Mouse (Mus musculus) liver, postnatal 0 days (tissue): ENCODE results near the gene Pecam1.

Experiments
- CTCF ChIP-seq: sonication (generic); IDR thresholded peaks from 2 replicates; pipeline ENCODE4 v1.5.1; 2016; ENCODE audit warnings: antibody characterized with exemption, low read depth
- EP300 ChIP-seq: IDR thresholded peaks from 2 replicates; pipeline ENCODE4 v1.6.1; 2016; ENCODE audit warnings: antibody characterized with exemption, low read depth, mild to moderate bottlenecking

DNA sequence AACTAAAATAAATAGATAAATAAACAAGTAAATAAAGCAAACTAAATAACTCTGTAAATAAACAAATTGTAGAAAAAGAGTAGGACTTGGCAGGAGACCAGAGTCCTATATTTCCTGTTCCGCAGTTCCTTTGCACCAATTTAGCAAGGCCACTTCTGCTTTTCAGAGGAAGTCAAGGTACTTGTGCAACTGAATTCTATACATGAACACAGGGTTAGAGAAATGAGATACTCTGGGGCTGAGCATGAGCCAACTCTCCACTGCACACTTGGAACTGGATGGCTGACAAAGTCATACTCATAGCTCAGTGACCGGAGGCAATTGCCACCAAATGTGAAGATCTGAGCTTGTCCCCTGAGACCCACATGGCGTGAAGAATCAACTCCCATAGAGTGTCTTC, 8.6 kb upstream of the Pecam1 start:
- TF ChIP-seq CTCF: no peak
- TF ChIP-seq EP300: 0 out of 2 replicates have a peak, but pooled peaks have one; percentile 38
